Mouse (Mus musculus) forebrain, postnatal 0 days (tissue): ENCODE measurements around the gene Tial1. TPM values are rescaled to one million over a fixed set of nuclear protein-coding genes. Genes with fewer than 3 reads are reported as not detected.

Experiments used
- ATAC-seq: fragments of 200-750 bp; cut with Nextera tagmentation; 2 replicates; pipeline ENCODE4 v1.8.0; 2017; ENCODE audit warnings: mild to moderate bottlenecking, moderate library complexity
- DNase-seq: peaks from one replicate; pipeline ENCODE4 v3.0.0-alpha.2; 2015
- H3K27ac ChIP-seq: fragments of 300-500 bp; sonication (generic); 2 replicates; pipeline ENCODE4 v1.5.1; 2014; ENCODE audit warnings: low read depth, mild to moderate bottlenecking, antibody characterized with exemption, low read length, moderate library complexity, mixed read lengths
- H3K27me3 ChIP-seq: fragments of 300-500 bp; sonication (generic); 2 replicates; pipeline ENCODE4 v1.6.1; 2014; ENCODE audit warnings: mild to moderate bottlenecking, low read length, mixed read lengths; ENCODE audit not compliant: insufficient read depth
- H3K36me3 ChIP-seq: fragments of 300-500 bp; sonication (generic); 2 replicates; pipeline ENCODE4 v1.6.1; 2014; ENCODE audit warnings: mild to moderate bottlenecking, moderate library complexity; ENCODE audit not compliant: insufficient read depth
- H3K4me1 ChIP-seq: fragments of 300-500 bp; sonication (generic); 2 replicates; pipeline ENCODE4 v1.6.1; 2014; ENCODE audit warnings: antibody characterized with exemption; ENCODE audit not compliant: insufficient read depth
- H3K4me2 ChIP-seq: fragments of 300-500 bp; sonication (generic); 2 replicates; pipeline ENCODE4 v1.6.1; 2014; ENCODE audit warnings: low read depth, mild to moderate bottlenecking, moderate library complexity
- H3K4me3 ChIP-seq: fragments of 300-500 bp; sonication (generic); 2 replicates; pipeline ENCODE4 v1.5.1; 2014; ENCODE audit warnings: low read depth, low read length, mixed read lengths
- H3K9ac ChIP-seq: fragments of 300-500 bp; sonication (generic); 2 replicates; pipeline ENCODE4 v1.6.1; 2014; ENCODE audit warnings: mild to moderate bottlenecking
- H3K9me3 ChIP-seq: fragments of 300-500 bp; sonication (generic); 2 replicates; pipeline ENCODE4 v1.6.1; 2016; ENCODE audit warnings: low read length
- CTCF ChIP-seq: sonication (generic); IDR thresholded peaks from 2 replicates; pipeline ENCODE4 v1.5.1; 2016; ENCODE audit warnings: antibody characterized with exemption, control low read depth, low read depth
- WGBS: fragments of 180-500 bp; shearing (Covaris S2); extraction: QIAGEN DNeasy Blood & Tissue Kit; methylation state at CpG from one replicate; pipeline ENCODE4 v1.1.7; 2014; 5-methylcytosine and 5-hydroxymethylcytosine counted together
- microRNA-seq, 2 experiments: library from miRNA; unstranded; fragments of <30 nt; microRNA quantifications; one replicate each; pipeline ENCODE4; 2016
- polyA plus RNA-seq: library from polyadenylated mRNA; unstranded; fragments of >200 nt; fragmentation: Nextera tagmentation; extraction: Ambion mirVana; gene quantifications from 2 replicates; pipeline ENCODE4 v1.2.1, GENCODE M21; 2015
- total RNA-seq: library from RNA; depleted of rRNA; stranded (reverse); fragments of >200 nt; gene quantifications from 2 replicates; pipeline ENCODE4 v1.2.3, GENCODE M21; 2014; rRNA removed

Tial1 gene
- total and polyA plus RNA-seq, 2 experiments from 2014 or later, result 22.5 to 76.7 TPM

GRCm38 (mm10) chr7:128392071-128392971, 69.2 kb downstream of the Tial1 start:
- WGBS, result 88% methylated on average over 18 of the region's 18 CpGs
- H3K9me3 ChIP-seq, result no peaks in the 10 kb centered on the region
- H3K27me3 ChIP-seq, result no peaks in the 10 kb centered on the region
- no peak for TF ChIP-seq CTCF
- no peak overlapping the region for H3K27ac ChIP-seq
- H3K4me1 ChIP-seq, result no peaks in the 10 kb centered on the region
- H3K4me2 ChIP-seq, result no peak overlapping the region
- DNase-seq (no peak), ATAC-seq (no peak)
- H3K4me3 ChIP-seq, result no peak overlapping the region
- no peaks in the 10 kb centered on the region for H3K36me3 ChIP-seq
- no peak overlapping the region for H3K9ac ChIP-seq

DNA sequence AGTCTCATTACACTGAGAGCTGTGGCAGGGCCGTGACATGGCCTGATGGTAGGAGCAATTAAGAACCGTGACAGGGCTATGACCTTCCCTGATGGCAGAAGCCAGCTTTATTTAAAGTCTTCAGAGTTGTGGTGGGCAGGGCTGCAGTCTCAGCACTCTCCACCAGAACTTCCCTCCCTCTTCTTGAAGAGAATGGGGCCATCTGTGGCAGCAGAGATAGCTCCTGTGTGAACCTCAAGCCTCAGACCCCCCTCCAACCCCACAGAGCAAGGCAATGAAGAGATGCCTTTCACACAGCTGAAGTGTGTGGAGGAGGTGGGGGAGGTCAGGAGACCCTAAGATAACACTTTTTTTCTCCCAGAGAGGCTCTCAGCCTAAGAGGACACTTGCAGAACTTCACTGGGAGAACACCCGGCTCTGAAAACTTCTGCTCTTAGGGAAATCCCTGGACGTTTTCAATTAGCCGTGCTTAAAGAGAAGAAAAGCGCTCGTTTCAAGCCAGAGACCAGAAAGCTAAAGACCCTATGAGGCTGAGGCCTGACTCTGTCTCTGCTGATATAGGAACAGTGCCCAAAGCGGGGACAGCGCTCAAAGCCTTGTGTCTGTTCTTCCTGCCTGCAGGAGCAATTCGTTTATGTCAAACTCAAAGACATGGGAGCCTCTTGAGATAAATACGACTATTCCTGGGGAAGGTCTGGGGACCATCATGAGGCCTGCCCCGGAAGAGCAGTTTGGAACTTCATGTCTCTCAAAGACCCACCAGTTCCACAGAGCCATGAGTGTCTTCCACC, 70.1 kb downstream of the Tial1 start:
- DNase-seq, result no peak
- TF ChIP-seq CTCF, result no peak
- H3K4me3 ChIP-seq, result no peak overlapping the region
- no peaks in the 10 kb centered on the region for H3K27me3 ChIP-seq
- no peaks in the 10 kb centered on the region for H3K4me1 ChIP-seq
- H3K36me3 ChIP-seq, result no peaks in the 10 kb centered on the region
- 67% methylated on average over 12 of the region's 12 CpGs for WGBS
- no peak overlapping the region for H3K9ac ChIP-seq
- no peak overlapping the region for H3K4me2 ChIP-seq
- H3K9me3 ChIP-seq, result no peaks in the 10 kb centered on the region
- no peak overlapping the region for H3K27ac ChIP-seq
- no peak for ATAC-seq

Small RNA genes within 50 kb of the gene (microRNA-seq; reads per million reads assigned to microRNA genes)
- 0 reads per million in 2 experiments for gene Gm24365

Other genes starting within 250 kb of the Tial1 start
- 12.8 and 17.8 TPM in 2 replicates for gene Armc5, start 224.4 kb downstream of the Tial1 start, total RNA-seq
- 13.4 and 15.4 TPM in 2 replicates for gene Armc5, start 224.4 kb downstream of the Tial1 start, polyA plus RNA-seq
- gene 9130023H24Rik, start 223.7 kb downstream of the Tial1 start, total RNA-seq, result 5.2 and 6.7 TPM in 2 replicates
- gene 9130023H24Rik, start 223.7 kb downstream of the Tial1 start, polyA plus RNA-seq, result 3.9 and 4.6 TPM in 2 replicates
- gene Tgfb1i1, start 214.9 kb downstream of the Tial1 start, total RNA-seq, result 9.4 and 9.7 TPM in 2 replicates
- 18.5 and 22.1 TPM in 2 replicates for gene Tgfb1i1, start 214.9 kb downstream of the Tial1 start, polyA plus RNA-seq
- not detected in 2 replicates for gene Slc5a2, start 196.1 kb downstream of the Tial1 start, total RNA-seq
- gene Slc5a2, start 196.1 kb downstream of the Tial1 start, polyA plus RNA-seq, result 0.10 TPM in 1 of 2 replicates, not detected in the other
- 18.3 and 18.5 TPM in 2 replicates for gene BC017158, start 163.5 kb downstream of the Tial1 start, total RNA-seq
- gene BC017158, start 163.5 kb downstream of the Tial1 start, polyA plus RNA-seq, result 10.6 and 14.4 TPM in 2 replicates
- 53.2 and 54.5 TPM in 2 replicates for gene Rgs10, start 43.0 kb downstream of the Tial1 start, total RNA-seq
- gene Rgs10, start 43.0 kb downstream of the Tial1 start, polyA plus RNA-seq, result 51.7 and 64.2 TPM in 2 replicates
- 2.2 and 4.1 TPM in 2 replicates for gene Bag3, start 61.9 kb upstream of the Tial1 start, total RNA-seq
- 3.0 and 3.8 TPM in 2 replicates for gene Bag3, start 61.9 kb upstream of the Tial1 start, polyA plus RNA-seq
- gene Inpp5f, start 149.6 kb upstream of the Tial1 start, total RNA-seq, result 334 and 420 TPM in 2 replicates
- gene Inpp5f, start 149.6 kb upstream of the Tial1 start, polyA plus RNA-seq, result 270 and 361 TPM in 2 replicates